Mouse (Mus musculus) hindbrain, embryonic 10.5 days (tissue): ENCODE measurements around the gene Tent5a. TPM values are rescaled to one million over a fixed set of nuclear protein-coding genes. Genes with fewer than 3 reads are reported as not detected.

ENCODE experiments used
- DNase-seq: peaks from one replicate; pipeline ENCODE4 v3.0.0-alpha.2; 2017; ENCODE audit warnings: low spot score
- H3K27ac ChIP-seq: fragments of 300-500 bp; sonication (generic); 2 replicates; pipeline ENCODE4 v1.5.1; 2016; ENCODE audit warnings: mild to moderate bottlenecking, moderate library complexity
- H3K27me3 ChIP-seq: fragments of 300-500 bp; sonication (generic); 2 replicates; pipeline ENCODE4 v1.6.1; 2016; ENCODE audit warnings: mild to moderate bottlenecking; ENCODE audit not compliant: poor library complexity, insufficient read depth, severe bottlenecking
- H3K36me3 ChIP-seq: fragments of 300-500 bp; sonication (generic); 2 replicates; pipeline ENCODE4 v1.6.1; 2016; ENCODE audit warnings: mild to moderate bottlenecking, moderate library complexity
- H3K4me1 ChIP-seq: fragments of 300-500 bp; sonication (generic); replicated peaks from 2 replicates; pipeline ENCODE4 v1.6.1; 2016; ENCODE audit warnings: mild to moderate bottlenecking
- H3K4me3 ChIP-seq: fragments of 300-500 bp; sonication (generic); 2 replicates; pipeline ENCODE4 v1.5.1; 2016; ENCODE audit warnings: mild to moderate bottlenecking, moderate library complexity
- H3K9me3 ChIP-seq: fragments of 300-500 bp; sonication (generic); 2 replicates; pipeline ENCODE4 v1.6.1; 2016; ENCODE audit warnings: mild to moderate bottlenecking, moderate library complexity
- WGBS: fragments of 180-500 bp; shearing (Covaris S2); methylation state at CpG from one replicate; pipeline ENCODE4 v1.1.7; 2016; 5-methylcytosine and 5-hydroxymethylcytosine counted together
- polyA plus RNA-seq: library from polyadenylated mRNA; unstranded; fragments of >200 nt; fragmentation: Nextera tagmentation; extraction: Ambion mirVana; gene quantifications from 2 replicates; pipeline ENCODE4 v1.2.1, GENCODE M21; 2016

Tent5a gene
- polyA plus RNA-seq = 1.9 and 2.3 TPM in 2 replicates

- no peaks in the 10 kb centered on the region for H3K9me3 ChIP-seq
- H3K36me3 ChIP-seq = no peaks in the 10 kb centered on the region
- peak within 1 kb of the TSS; percentile 76 for H3K4me3 ChIP-seq
- peaks cover 31% of the 10 kb centered on the region for H3K27me3 ChIP-seq
- WGBS = under 1% methylated on average over 72 of the region's 72 CpGs
- peak within 1 kb of the TSS; percentile 80 for H3K27ac ChIP-seq
- peak; percentile 85 for DNase-seq
- H3K4me1 ChIP-seq = peaks cover 14% of the 10 kb centered on the region
These were observed at the start of gene Tent5a for GRCm38 (mm10) chr9:85327242-85328211. Tent5a (minus strand) TSS chr9:85327348.

GRCm38 (mm10) chr9:85376643-85377307, 49.6 kb upstream of the Tent5a start:
- Histone ChIP-seq H3K9me3 (no peaks in the 10 kb centered on the region), H3K27me3 (no peaks in the 10 kb centered on the region), H3K4me1 (no peaks in the 10 kb centered on the region), H3K4me3 (no peak overlapping the region), H3K27ac (no peak overlapping the region), H3K36me3 (no peaks in the 10 kb centered on the region)
- DNase-seq = no peak
- WGBS = 83% methylated on average over 3 of the region's 3 CpGs

GRCm38 (mm10) chr9:85375152-85375551, 48.0 kb upstream of the Tent5a start:
- WGBS = 81% methylated on average over 4 of the region's 4 CpGs
- no peak for DNase-seq
- Histone ChIP-seq H3K4me3 (no peak overlapping the region), H3K36me3 (no peaks in the 10 kb centered on the region), H3K27ac (no peak overlapping the region), H3K4me1 (no peaks in the 10 kb centered on the region), H3K9me3 (no peaks in the 10 kb centered on the region), H3K27me3 (no peaks in the 10 kb centered on the region)

GRCm38 (mm10) chr9:85372034-85372433, 44.9 kb upstream of the Tent5a start:
- H3K9me3 ChIP-seq = no peaks in the 10 kb centered on the region
- no peak for DNase-seq
- no peaks in the 10 kb centered on the region for H3K27me3 ChIP-seq
- H3K27ac ChIP-seq = no peak overlapping the region
- no peaks in the 10 kb centered on the region for H3K36me3 ChIP-seq
- no peaks in the 10 kb centered on the region for H3K4me1 ChIP-seq
- no peak overlapping the region for H3K4me3 ChIP-seq
- 65% methylated on average over 1 of the region's 1 CpGs for WGBS

GRCm38 (mm10) chr9:85369512-85369911, 42.4 kb upstream of the Tent5a start:
- Histone ChIP-seq H3K9me3 (no peaks in the 10 kb centered on the region), H3K4me3 (no peak overlapping the region), H3K36me3 (no peaks in the 10 kb centered on the region), H3K27ac (no peak overlapping the region), H3K27me3 (no peaks in the 10 kb centered on the region), H3K4me1 (no peaks in the 10 kb centered on the region)
- WGBS = 88% methylated on average over 5 of the region's 5 CpGs
- DNase-seq = no peak

- 91% methylated on average over 7 of the region's 7 CpGs for WGBS
These were observed 30.2 kb upstream of the Tent5a start for GRCm38 (mm10) chr9:85357154-85357860.

GRCm38 (mm10) chr9:85355559-85355958, 28.4 kb upstream of the Tent5a start:
- no peak overlapping the region for H3K27ac ChIP-seq
- no peak for DNase-seq
- no peaks in the 10 kb centered on the region for H3K4me1 ChIP-seq
- no peaks in the 10 kb centered on the region for H3K9me3 ChIP-seq
- no peak overlapping the region for H3K4me3 ChIP-seq
- H3K36me3 ChIP-seq = no peaks in the 10 kb centered on the region
- H3K27me3 ChIP-seq = no peaks in the 10 kb centered on the region
- WGBS = 80% methylated on average over 5 of the region's 5 CpGs

More at GRCm38 (mm10) chr9:85357154-85357860, 30.2 kb upstream of the Tent5a start:
- H3K4me1 ChIP-seq = no peaks in the 10 kb centered on the region
- no peaks in the 10 kb centered on the region for H3K27me3 ChIP-seq
- H3K36me3 ChIP-seq = no peaks in the 10 kb centered on the region
- H3K9me3 ChIP-seq = no peaks in the 10 kb centered on the region
- no peak for DNase-seq
- no peak overlapping the region for H3K27ac ChIP-seq
- no peak overlapping the region for H3K4me3 ChIP-seq

- Histone ChIP-seq H3K4me1 (no peaks in the 10 kb centered on the region), H3K9me3 (no peaks in the 10 kb centered on the region), H3K4me3 (no peak overlapping the region), H3K36me3 (no peaks in the 10 kb centered on the region), H3K27me3 (no peaks in the 10 kb centered on the region), H3K27ac (no peak overlapping the region)
- 88% methylated on average over 10 of the region's 10 CpGs for WGBS
- DNase-seq = no peak
These were observed 20.8 kb upstream of the Tent5a start for GRCm38 (mm10) chr9:85347823-85348523.

GRCm38 (mm10) chr9:85342892-85343785, 16.0 kb upstream of the Tent5a start:
- no peaks in the 10 kb centered on the region for H3K9me3 ChIP-seq
- 86% methylated on average over 8 of the region's 8 CpGs for WGBS
- H3K36me3 ChIP-seq = no peaks in the 10 kb centered on the region
- H3K27ac ChIP-seq = no peak overlapping the region
- H3K27me3 ChIP-seq = no peaks in the 10 kb centered on the region
- no peak for DNase-seq
- no peak overlapping the region for H3K4me3 ChIP-seq
- no peaks in the 10 kb centered on the region for H3K4me1 ChIP-seq

GRCm38 (mm10) chr9:85340303-85340702, 13.2 kb upstream of the Tent5a start:
- Histone ChIP-seq H3K9me3 (no peaks in the 10 kb centered on the region), H3K4me3 (no peak overlapping the region), H3K4me1 (no peaks in the 10 kb centered on the region), H3K27me3 (no peaks in the 10 kb centered on the region), H3K36me3 (no peaks in the 10 kb centered on the region), H3K27ac (no peak overlapping the region)
- no peak for DNase-seq
- 73% methylated on average over 3 of the region's 3 CpGs for WGBS

GRCm38 (mm10) chr9:85336046-85336445, 8.9 kb upstream of the Tent5a start:
- Histone ChIP-seq H3K27ac (no peak overlapping the region), H3K4me3 (no peak overlapping the region), H3K4me1 (no peaks in the 10 kb centered on the region), H3K36me3 (no peaks in the 10 kb centered on the region), H3K9me3 (no peaks in the 10 kb centered on the region), H3K27me3 (no peaks in the 10 kb centered on the region)
- 90% methylated on average over 7 of the region's 7 CpGs for WGBS
- no peak for DNase-seq
